Mouse (Mus musculus) E14TG2a.4 (cell line): ENCODE measurements around the gene Pparg.

ENCODE experiments used
- CTCF ChIP-seq: conservative IDR thresholded peaks from 2 replicates; pipeline ENCODE4 v1.5.1; 2014; ENCODE audit warnings: low read length
- NANOG ChIP-seq: IDR thresholded peaks from 2 replicates; pipeline ENCODE4 v1.6.1; 2014; ENCODE audit warnings: borderline replicate concordance, low read length, mixed read lengths

- TF ChIP-seq CTCF (no peak), NANOG (no peak)
Observed at GRCm38 (mm10) chr6:115513207-115513606, 152.5 kb downstream of the Pparg start.
